Mouse (Mus musculus) ES-E14 (cell line): ENCODE measurements around the gene H2-DMa.

ENCODE experiments used
- CHD2 ChIP-seq: IDR thresholded peaks from 2 replicates; pipeline ENCODE4 v1.6.1; 2014; ENCODE audit warnings: mild to moderate bottlenecking, low read depth, low read length, inconsistent platforms
- HCFC1 ChIP-seq: IDR thresholded peaks from 2 replicates; pipeline ENCODE4 v1.6.1; 2012; ENCODE audit warnings: low read length, inconsistent platforms, borderline replicate concordance; ENCODE audit not compliant: insufficient read depth
- ZC3H11A ChIP-seq: IDR thresholded peaks from 2 replicates; pipeline ENCODE4 v1.6.1; 2012; ENCODE audit warnings: low read depth, mild to moderate bottlenecking, inconsistent platforms, low read length, borderline replicate concordance

DNA sequence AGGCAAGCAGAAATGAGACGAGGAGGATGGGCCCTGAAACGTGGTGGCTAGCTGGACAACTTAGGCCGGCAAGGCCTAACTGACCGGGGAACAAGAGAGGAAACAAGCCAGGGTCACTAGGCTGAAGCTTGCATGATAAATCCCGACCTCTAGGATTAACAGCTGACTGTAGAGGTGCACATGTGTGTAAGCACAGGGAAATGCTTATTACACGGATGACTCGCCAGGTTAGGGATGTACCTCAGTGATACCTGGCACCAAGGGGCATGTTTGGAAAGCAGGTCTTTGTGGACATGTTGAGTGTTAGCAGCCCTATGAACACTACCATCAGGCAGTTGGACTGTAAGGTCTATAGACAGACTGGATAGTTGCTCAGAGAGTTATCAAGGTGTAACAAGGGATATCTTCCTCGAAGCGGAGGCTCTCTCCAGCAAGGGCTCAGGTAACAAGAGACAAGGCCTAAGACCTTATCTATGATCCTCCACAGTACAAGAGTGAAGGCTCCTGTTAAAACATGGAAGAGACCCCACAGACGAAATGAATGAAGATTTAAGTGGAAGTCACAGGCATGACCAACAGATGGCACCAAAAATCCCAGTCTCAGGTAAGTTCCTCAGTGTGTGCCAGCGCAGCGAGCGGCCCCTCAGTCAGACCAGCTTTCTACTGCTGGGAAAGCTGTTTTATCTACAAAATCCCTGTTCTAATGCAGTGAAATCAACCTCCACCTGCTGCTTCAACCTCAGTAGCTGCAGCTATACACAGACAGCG lies 10.1 kb upstream of the H2-DMa start:
- no peak for TF ChIP-seq CHD2
- no peak for TF ChIP-seq HCFC1
- TF ChIP-seq ZC3H11A, result no peak
